Mouse (Mus musculus): ENCODE measurements at regions not wholly inside any gene's neighbourhood (a gene's known extent, or its start where the extent isn't known, plus 50 kb on each side); places are given as distances from the start of the nearest gene placed in this dataset.
A peak's percentile ranks its signal among the peaks of the same experiment; 100 is the strongest.

DNA sequence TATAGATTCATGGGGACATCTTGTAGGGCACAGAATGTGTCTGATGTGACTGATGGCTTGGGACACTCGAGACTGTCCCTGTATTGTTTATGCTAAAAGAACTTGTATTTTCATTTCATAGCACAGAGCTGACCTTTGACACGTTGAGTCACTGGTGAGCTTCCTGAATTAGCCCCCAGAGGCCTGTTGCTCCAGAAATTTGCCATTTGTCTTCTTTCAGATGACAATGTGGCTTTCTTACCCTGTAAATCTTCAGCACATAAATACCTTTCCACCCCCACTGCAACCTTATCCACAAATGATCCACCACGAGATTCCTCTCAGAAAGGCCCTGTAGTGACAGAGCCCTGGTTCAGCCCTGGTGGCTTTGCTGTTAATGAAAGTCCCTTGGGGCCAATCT is 335.5 kb upstream of the Zfp637 start:
- no peak overlapping the region for H3K27ac ChIP-seq
- ATAC-seq (ENCODE audit: low FRiP score): no peak
- 0 out of 2 replicates have a peak, but pooled peaks cover 4% of the 10 kb centered on the region for H3K27me3 ChIP-seq
- no peak overlapping the region for H3K4me2 ChIP-seq (replicated peaks)
- no peak overlapping the region for H3K4me3 ChIP-seq
- H3K4me1 ChIP-seq: no peaks in the 10 kb centered on the region
- no peak overlapping the region for H3K9ac ChIP-seq
- 34% methylated on average over 3 of the region's 3 CpGs for WGBS
- H3K36me3 ChIP-seq: no peaks in the 10 kb centered on the region
- H3K9me3 ChIP-seq (replicated peaks): no peaks in the 10 kb centered on the region

DNA sequence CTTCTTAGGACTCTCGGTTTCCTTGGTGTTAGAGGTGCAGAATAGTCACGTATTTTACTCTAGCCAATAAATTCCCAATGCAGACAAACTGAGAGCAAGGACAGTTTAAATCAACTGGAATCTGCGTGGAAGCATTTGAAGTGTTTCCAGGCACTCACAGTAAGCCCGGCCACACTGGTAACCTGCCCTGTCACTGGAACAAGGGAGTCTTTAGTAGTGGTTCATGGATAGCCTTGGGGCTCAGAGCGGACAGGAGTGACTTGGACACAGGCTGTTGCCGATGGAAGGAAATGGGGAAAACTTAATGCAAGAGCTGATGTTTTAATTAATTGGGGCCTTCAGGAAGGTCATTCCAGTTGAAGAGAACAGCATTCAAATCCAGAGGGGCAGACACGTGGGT is 334.4 kb upstream of the Zfp637 start:
- Histone ChIP-seq H3K27me3 (0 out of 2 replicates have a peak, but pooled peaks cover 4% of the 10 kb centered on the region), H3K4me3 (no peak overlapping the region), H3K9ac (no peak overlapping the region), H3K9me3 (replicated peaks) (no peaks in the 10 kb centered on the region), H3K4me1 (no peaks in the 10 kb centered on the region), H3K36me3 (no peaks in the 10 kb centered on the region), H3K27ac (no peak overlapping the region), H3K4me2 (replicated peaks) (no peak overlapping the region)
- no peak for ATAC-seq (ENCODE audit: low FRiP score)
- WGBS: 77% methylated on average over 7 of the region's 7 CpGs

DNA sequence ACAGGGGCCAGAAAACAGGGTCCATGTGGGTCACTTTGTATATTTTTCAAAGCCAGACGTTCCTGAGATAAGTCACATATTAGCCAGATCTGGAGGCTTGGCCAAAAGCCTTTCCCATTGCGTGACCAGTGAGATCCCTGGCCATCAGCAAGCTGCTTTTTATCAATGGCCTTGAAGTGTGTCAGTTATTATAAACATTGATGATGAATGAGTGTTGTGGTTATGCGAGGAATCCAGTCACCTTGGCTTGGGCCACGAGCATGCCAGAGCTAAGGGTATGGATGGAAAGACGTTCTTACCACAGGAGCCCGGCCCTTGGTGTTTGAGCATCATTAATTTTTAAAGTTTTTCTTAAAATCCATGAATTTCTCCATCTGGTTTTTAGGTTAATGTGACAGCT is 332.1 kb upstream of the Zfp637 start:
- no peak overlapping the region for H3K4me3 ChIP-seq
- no peak overlapping the region for H3K27ac ChIP-seq
- no peaks in the 10 kb centered on the region for H3K9me3 ChIP-seq (replicated peaks)
- H3K9ac ChIP-seq: no peak overlapping the region
- H3K36me3 ChIP-seq: no peaks in the 10 kb centered on the region
- 0 out of 2 replicates have a peak, but pooled peaks cover 4% of the 10 kb centered on the region for H3K27me3 ChIP-seq
- ATAC-seq (ENCODE audit: low FRiP score): no peak
- H3K4me1 ChIP-seq: no peaks in the 10 kb centered on the region
- WGBS: 81% methylated on average over 6 of the region's 6 CpGs
- no peak overlapping the region for H3K4me2 ChIP-seq (replicated peaks)

DNA sequence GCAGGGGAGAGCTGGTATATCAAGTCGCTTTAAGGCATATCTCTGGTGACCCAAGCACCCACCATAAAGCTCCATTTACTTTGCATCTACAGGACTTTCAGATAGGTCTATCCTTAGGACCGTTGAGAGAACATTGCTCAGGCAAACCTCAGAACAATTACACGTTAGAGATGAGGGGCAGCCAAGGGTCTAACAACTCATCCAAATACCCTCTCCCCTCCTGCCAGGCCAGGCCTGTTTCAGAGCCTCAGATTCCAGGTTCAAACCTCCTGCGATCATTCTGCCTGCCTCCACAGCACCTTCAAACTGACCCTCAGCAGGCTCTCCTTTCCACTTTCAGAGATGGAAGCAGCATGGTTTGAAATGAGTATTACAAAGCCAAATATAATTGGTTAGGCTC is 331.0 kb upstream of the Zfp637 start:
- Histone ChIP-seq H3K4me3 (no peak overlapping the region), H3K9ac (no peak overlapping the region), H3K4me1 (no peaks in the 10 kb centered on the region), H3K9me3 (replicated peaks) (no peaks in the 10 kb centered on the region), H3K27ac (no peak overlapping the region), H3K36me3 (no peaks in the 10 kb centered on the region), H3K4me2 (replicated peaks) (no peak overlapping the region), H3K27me3 (0 out of 2 replicates have a peak, but pooled peaks cover 4% of the 10 kb centered on the region)
- ATAC-seq (ENCODE audit: low FRiP score): no peak
- 84% methylated on average over 4 of the region's 4 CpGs for WGBS

DNA sequence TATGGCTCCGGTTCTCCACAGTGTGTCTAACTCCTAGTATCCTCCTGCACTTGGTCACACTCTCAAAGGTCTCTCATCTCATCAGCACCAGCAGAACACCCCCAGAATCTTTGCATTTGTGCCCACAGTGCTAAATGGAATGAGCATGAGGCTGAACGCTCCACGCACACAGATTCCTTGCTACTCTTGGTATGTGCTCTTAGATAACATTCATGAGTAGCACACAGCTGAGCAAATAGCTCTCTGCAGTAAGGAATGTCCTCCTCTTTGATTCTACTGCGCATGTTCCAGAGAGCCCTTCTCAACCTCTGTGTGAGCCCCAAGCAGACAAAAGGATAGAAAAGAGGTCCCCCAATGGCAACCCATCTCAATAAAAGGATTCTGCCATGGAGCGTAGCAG is 326.1 kb upstream of the Zfp637 start:
- ATAC-seq (ENCODE audit: low FRiP score): no peak
- Histone ChIP-seq H3K9ac (no peak overlapping the region), H3K36me3 (no peaks in the 10 kb centered on the region), H3K27ac (no peak overlapping the region), H3K4me2 (replicated peaks) (no peak overlapping the region), H3K4me3 (no peak overlapping the region), H3K9me3 (replicated peaks) (no peaks in the 10 kb centered on the region), H3K27me3 (no peaks in the 10 kb centered on the region), H3K4me1 (no peaks in the 10 kb centered on the region)
- WGBS: 86% methylated on average over 5 of the region's 5 CpGs

DNA sequence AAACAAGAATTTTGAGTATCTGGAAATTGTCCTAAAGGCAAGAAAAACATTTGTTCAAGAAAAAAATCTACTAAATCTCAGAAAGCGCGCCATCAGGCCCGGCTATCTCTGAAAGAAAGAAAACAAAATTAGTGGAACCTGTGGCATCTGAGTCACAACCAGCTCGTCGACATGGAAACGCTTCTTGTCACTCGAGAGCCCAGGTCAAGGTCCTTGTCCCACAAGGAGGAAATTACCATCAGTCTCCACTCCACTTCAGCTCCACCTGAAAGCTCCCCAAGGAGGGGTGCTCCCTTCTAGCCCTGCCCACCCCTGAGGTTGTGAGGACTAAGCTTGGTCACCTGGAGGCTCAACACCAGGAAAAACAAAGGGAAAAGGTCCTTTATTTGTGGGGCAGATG is 324.1 kb upstream of the Zfp637 start:
- 66% methylated on average over 7 of the region's 7 CpGs for WGBS
- no peak overlapping the region for H3K9ac ChIP-seq
- H3K4me2 ChIP-seq (replicated peaks): no peak overlapping the region
- no peaks in the 10 kb centered on the region for H3K9me3 ChIP-seq (replicated peaks)
- H3K4me1 ChIP-seq: no peaks in the 10 kb centered on the region
- H3K4me3 ChIP-seq: no peak overlapping the region
- ATAC-seq (ENCODE audit: low FRiP score): no peak
- no peak overlapping the region for H3K27ac ChIP-seq
- H3K27me3 ChIP-seq: no peaks in the 10 kb centered on the region
- H3K36me3 ChIP-seq: no peaks in the 10 kb centered on the region

DNA sequence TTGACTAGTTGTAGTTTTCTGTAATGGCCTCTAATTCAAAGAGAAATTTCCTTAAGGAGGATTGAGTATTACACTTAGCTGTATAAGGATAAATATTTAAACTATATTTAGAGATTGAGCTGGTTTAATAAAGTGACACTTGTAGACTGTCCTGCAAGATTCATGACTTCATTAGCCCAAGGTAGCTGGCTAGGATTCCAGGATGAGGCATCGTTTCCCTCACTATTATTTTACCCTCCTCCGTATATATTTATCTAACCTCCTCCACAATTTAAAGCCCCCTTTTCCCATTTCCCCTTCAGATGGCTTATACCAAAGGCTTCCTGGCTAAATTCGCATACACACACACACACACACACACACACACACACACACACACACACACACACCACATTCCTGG is 322.0 kb upstream of the Zfp637 start:
- H3K4me2 ChIP-seq (replicated peaks): no peak overlapping the region
- no peaks in the 10 kb centered on the region for H3K36me3 ChIP-seq
- 75% methylated on average over 3 of the region's 3 CpGs for WGBS
- H3K9ac ChIP-seq: no peak overlapping the region
- H3K27me3 ChIP-seq: no peaks in the 10 kb centered on the region
- H3K9me3 ChIP-seq (replicated peaks): no peaks in the 10 kb centered on the region
- no peak overlapping the region for H3K4me3 ChIP-seq
- no peak for ATAC-seq (ENCODE audit: low FRiP score)
- no peaks in the 10 kb centered on the region for H3K4me1 ChIP-seq
- H3K27ac ChIP-seq: no peak overlapping the region

DNA sequence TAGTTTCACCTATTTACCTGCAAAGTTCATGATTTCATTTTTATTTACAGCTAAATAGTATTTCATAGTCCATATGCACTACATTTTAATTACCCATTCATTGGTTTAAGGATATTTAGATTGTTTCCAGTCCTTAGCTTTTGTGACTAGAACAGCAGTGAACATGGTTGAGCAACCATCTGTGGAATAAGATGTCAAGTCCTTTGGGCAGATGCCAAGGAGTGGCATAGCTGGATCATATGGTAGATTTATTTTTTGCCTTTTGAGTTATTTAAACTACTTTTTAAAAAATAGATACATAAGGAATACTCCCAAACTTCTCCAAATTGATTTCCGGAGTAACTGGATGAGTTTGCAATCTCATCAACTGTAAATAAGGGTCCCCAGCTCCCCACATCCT is 321.5 kb upstream of the Zfp637 start:
- Histone ChIP-seq H3K9me3 (replicated peaks) (no peaks in the 10 kb centered on the region), H3K36me3 (no peaks in the 10 kb centered on the region), H3K4me2 (replicated peaks) (no peak overlapping the region), H3K27ac (no peak overlapping the region), H3K4me3 (no peak overlapping the region), H3K4me1 (no peaks in the 10 kb centered on the region), H3K27me3 (no peaks in the 10 kb centered on the region), H3K9ac (no peak overlapping the region)
- 93% methylated on average over 1 of the region's 1 CpGs for WGBS
- ATAC-seq (ENCODE audit: low FRiP score): no peak

DNA sequence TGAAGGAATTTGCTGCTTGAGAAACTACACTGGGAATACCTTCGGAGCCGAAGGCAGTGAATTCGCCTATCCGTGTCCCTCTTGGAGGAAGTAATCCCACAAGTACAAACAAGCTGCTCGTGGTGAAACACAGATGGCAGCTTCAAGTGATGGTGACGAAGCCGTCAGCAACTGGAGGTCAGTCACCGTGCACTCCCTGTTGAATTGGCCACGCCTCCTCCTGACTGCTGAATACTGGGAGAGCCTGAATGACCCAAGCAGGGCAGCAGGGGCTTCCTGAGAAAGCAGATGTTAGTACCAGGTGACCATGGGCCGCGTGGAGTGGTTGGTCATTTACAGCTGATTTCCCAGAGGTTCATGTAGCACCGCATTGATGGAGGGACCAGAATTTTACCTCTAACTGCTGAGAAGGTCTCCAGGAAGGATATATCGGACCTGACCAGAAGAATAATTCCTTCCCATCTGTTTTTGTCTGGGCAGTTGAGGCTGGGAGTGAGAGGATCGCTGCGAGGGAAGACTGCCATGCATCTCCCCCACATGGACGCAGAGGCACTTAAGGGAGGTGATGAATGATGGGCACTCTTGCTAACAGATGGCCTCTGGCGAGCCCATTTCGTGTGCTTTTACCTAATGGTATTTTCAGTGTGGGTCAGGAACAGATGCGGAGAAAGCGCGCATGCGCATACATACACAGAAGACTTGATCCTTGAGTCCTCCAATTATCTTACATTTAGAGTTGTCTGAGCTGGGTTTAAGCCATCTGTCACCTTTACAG is 314.6 kb upstream of the Zfp637 start:
- Histone ChIP-seq H3K9me3 (replicated peaks) (no peaks in the 10 kb centered on the region), H3K4me1 (peaks cover 2% of the 10 kb centered on the region; the same call in 1 of the 2 replicates), H3K27ac (no peak overlapping the region), H3K4me3 (no peak overlapping the region), H3K9ac (no peak overlapping the region), H3K27me3 (no peaks in the 10 kb centered on the region), H3K4me2 (replicated peaks) (peak overlapping the region; percentile 13; the same call in 1 of the 2 replicates), H3K36me3 (no peaks in the 10 kb centered on the region)
- no peak for ATAC-seq (ENCODE audit: low FRiP score)
- 64% methylated on average over 22 of the region's 22 CpGs for WGBS

DNA sequence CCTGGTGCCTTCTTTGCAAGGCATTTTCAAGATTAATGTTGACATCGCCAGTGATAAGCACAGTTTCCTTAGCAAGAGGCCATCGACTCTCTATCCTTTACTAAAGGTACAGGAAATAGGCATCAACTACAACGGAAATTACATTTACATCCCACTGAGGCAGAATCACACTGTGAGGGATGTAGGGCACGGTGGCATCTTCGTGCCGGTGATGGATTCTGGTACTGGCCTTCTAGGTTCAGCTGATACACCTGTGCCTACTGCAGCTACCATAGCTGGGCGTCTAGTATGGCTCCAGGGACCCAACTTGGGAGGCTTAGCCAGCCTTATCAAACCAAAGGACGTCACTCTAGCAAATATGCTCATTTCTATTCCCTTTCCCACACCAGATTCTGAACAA is 313.5 kb upstream of the Zfp637 start:
- H3K27ac ChIP-seq: no peak overlapping the region
- ATAC-seq (ENCODE audit: low FRiP score): no peak

DNA sequence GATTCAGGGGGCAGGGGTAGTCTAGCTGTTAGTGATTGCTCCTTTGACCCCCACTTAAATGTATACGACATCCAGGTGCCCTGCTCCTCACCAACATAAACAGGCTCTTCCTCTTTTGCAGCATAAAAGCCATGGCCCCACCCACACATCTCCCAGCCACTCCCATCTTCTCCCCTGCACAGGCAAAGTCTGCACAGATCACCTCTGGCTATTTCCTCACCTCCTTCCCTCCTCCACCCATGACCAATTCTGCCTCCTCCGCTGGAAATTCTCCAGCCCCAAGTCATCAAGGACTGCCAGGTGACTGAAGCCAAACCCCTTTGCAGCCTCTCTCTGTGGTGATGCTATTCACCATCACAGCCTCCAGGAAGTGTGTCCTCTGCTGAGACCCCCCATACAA is 306.8 kb upstream of the Zfp637 start:
- no peaks in the 10 kb centered on the region for H3K36me3 ChIP-seq
- 64% methylated on average over 2 of the region's 2 CpGs for WGBS

More for the DNA sequence above, 313.5 kb upstream of the Zfp637 start:
- Histone ChIP-seq H3K36me3 (no peaks in the 10 kb centered on the region), H3K9me3 (replicated peaks) (no peaks in the 10 kb centered on the region), H3K4me1 (peaks cover 2% of the 10 kb centered on the region; the same call in 1 of the 2 replicates), H3K4me3 (no peak overlapping the region), H3K27me3 (no peaks in the 10 kb centered on the region), H3K4me2 (replicated peaks) (no peak overlapping the region), H3K9ac (no peak overlapping the region)
- 91% methylated on average over 8 of the region's 8 CpGs for WGBS

DNA sequence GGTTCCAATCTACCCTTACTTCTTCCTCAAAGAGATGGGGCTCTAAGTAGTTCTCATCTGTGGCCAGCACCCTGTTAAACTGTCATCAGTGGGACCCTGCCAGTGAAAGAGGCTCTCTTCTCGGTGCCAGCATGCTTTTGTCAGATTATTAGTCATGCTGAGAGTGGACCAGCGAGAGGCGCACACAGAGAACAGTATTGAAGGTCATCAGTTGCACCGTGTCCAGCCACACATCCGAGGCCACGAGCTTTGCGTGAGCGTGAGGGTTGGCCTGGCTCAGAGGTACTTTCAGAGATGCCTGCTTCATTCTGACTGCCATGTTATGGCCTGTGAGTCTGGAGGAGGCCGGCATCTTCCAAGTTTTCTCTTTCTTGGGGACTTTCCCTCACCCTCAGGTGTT is 306.0 kb upstream of the Zfp637 start:
- Histone ChIP-seq H3K4me2 (replicated peaks) (no peak overlapping the region), H3K36me3 (no peaks in the 10 kb centered on the region), H3K4me1 (no peaks in the 10 kb centered on the region), H3K9me3 (replicated peaks) (no peaks in the 10 kb centered on the region), H3K27ac (no peak overlapping the region), H3K27me3 (no peaks in the 10 kb centered on the region), H3K4me3 (no peak overlapping the region), H3K9ac (no peak overlapping the region)
- no peak for ATAC-seq (ENCODE audit: low FRiP score)
- WGBS: 90% methylated on average over 9 of the region's 9 CpGs

More for the DNA sequence above, 306.8 kb upstream of the Zfp637 start:
- no peak for ATAC-seq (ENCODE audit: low FRiP score)
- H3K4me1 ChIP-seq: no peaks in the 10 kb centered on the region
- no peak overlapping the region for H3K9ac ChIP-seq
- H3K4me3 ChIP-seq: no peak overlapping the region
- H3K27me3 ChIP-seq: no peaks in the 10 kb centered on the region
- no peak overlapping the region for H3K27ac ChIP-seq
- no peak overlapping the region for H3K4me2 ChIP-seq (replicated peaks)
- no peaks in the 10 kb centered on the region for H3K9me3 ChIP-seq (replicated peaks)

DNA sequence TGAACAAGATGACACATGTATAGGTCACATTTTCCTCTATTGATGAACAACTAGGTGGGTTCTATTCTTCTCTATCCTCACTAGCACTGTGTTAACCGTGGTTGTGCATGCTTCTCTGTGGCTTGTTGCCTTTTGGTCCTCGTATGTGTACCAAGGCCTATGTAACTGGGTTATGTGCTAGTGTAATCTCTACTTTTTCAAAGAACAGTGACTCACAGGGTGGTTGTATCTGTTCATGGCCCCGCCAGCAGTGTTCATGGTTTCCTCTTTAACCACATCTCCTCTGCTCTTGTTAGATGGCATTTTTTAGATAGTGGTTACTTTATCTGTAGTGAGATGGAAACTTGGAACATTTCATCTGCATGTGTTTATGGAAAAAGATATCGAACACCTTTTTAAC is 304.9 kb upstream of the Zfp637 start:
- no peaks in the 10 kb centered on the region for H3K36me3 ChIP-seq

More for the DNA sequence above, 304.9 kb upstream of the Zfp637 start:
- Histone ChIP-seq H3K9me3 (replicated peaks) (no peaks in the 10 kb centered on the region), H3K4me2 (replicated peaks) (no peak overlapping the region), H3K9ac (no peak overlapping the region), H3K4me1 (no peaks in the 10 kb centered on the region), H3K27ac (no peak overlapping the region), H3K4me3 (no peak overlapping the region), H3K27me3 (no peaks in the 10 kb centered on the region)
- WGBS: 90% methylated on average over 4 of the region's 4 CpGs
- no peak for ATAC-seq (ENCODE audit: low FRiP score)

Measured in hindbrain, embryonic 12.5 days (tissue).